Mouse (Mus musculus) limb, embryonic 11.5 days (tissue): ENCODE results near the gene Sgk2. TPM values are rescaled to one million over a fixed set of nuclear protein-coding genes. Genes with fewer than 3 reads are reported as not detected.
A peak's percentile ranks its signal among the peaks of the same experiment; 100 is the strongest.

Experiments
- ATAC-seq: fragments of 200-750 bp; cut with Nextera tagmentation; 2 replicates; pipeline ENCODE4 v1.8.0; 2017; ENCODE audit warnings: low read depth; ENCODE audit not compliant: insufficient number of reproducible peaks, low FRiP score, low TSS enrichment
- DNase-seq: peaks from one replicate; pipeline ENCODE4 v3.0.0-alpha.2; 2015; ENCODE audit warnings: low spot score
- H3K27ac ChIP-seq: fragments of 300-500 bp; sonication (generic); replicated peaks from 2 replicates; pipeline ENCODE4 v1.5.1; 2014; ENCODE audit warnings: low read depth, mild to moderate bottlenecking, low read length
- H3K27me3 ChIP-seq: fragments of 300-500 bp; sonication (generic); 2 replicates; pipeline ENCODE4 v1.6.1; 2014; ENCODE audit warnings: mild to moderate bottlenecking, low read length, mixed read lengths; ENCODE audit not compliant: control insufficient read depth, insufficient read depth
- H3K36me3 ChIP-seq: fragments of 300-500 bp; sonication (generic); 2 replicates; pipeline ENCODE4 v1.6.1; 2014; ENCODE audit warnings: mild to moderate bottlenecking, low read length, moderate library complexity, mixed read lengths; ENCODE audit not compliant: control insufficient read depth, insufficient read depth
- H3K4me1 ChIP-seq: fragments of 300-500 bp; sonication (generic); 2 replicates; pipeline ENCODE4 v1.6.1; 2014; ENCODE audit warnings: low read length, mixed read lengths; ENCODE audit not compliant: control insufficient read depth, insufficient read depth
- H3K4me2 ChIP-seq: fragments of 300-500 bp; sonication (generic); 2 replicates; pipeline ENCODE4 v1.6.1; 2014; ENCODE audit warnings: low read depth, mild to moderate bottlenecking, moderate library complexity; ENCODE audit not compliant: severe bottlenecking
- H3K4me3 ChIP-seq: fragments of 300-500 bp; sonication (generic); 2 replicates; pipeline ENCODE4 v1.5.1; 2014; ENCODE audit warnings: low read depth, low read length
- H3K9ac ChIP-seq: fragments of 300-500 bp; sonication (generic); 2 replicates; pipeline ENCODE4 v1.6.1; 2014; ENCODE audit warnings: mild to moderate bottlenecking, low read length
- H3K9me3 ChIP-seq: fragments of 300-500 bp; sonication (generic); 2 replicates; pipeline ENCODE4 v1.6.1; 2016; ENCODE audit warnings: low read length; ENCODE audit not compliant: control insufficient read depth
- WGBS: fragments of 180-500 bp; shearing (Covaris S2); extraction: QIAGEN DNeasy Blood & Tissue Kit; methylation state at CpG from one replicate; pipeline ENCODE4 v1.1.7; 2014; 5-methylcytosine and 5-hydroxymethylcytosine counted together
- polyA plus RNA-seq: library from polyadenylated mRNA; unstranded; fragments of >200 nt; fragmentation: Nextera tagmentation; extraction: Ambion mirVana; gene quantifications from 2 replicates; pipeline ENCODE4 v1.2.1, GENCODE M21; 2014

Gene Sgk2
- polyA plus RNA-seq, 1 experiment from 2014 or later = not detected

DNA sequence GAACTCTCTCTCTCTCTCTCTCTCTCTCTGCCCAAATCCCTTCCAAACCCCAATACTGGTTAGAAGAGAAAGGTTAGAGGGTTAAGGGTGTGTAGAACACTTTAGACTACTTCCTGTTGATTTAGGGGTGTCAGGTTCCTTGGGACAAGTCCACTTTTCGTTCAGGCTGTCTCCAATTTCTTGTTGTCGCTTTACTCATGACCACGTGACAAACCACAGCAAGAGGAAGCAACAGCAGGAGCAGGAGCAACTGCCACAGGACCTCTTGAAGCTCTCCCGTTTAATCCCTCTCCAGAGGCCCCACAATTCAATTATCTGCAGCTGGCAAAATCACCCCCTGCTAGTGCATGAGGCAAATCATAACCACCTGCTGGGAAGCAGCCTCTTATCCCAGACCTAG, 45.5 kb downstream of the Sgk2 start:
- Histone ChIP-seq H3K36me3 (peaks cover 11% of the 10 kb centered on the region), H3K4me1 (no peaks in the 10 kb centered on the region), H3K4me3 (no peak overlapping the region), H3K9me3 (no peaks in the 10 kb centered on the region), H3K9ac (no peak overlapping the region), H3K27me3 (no peaks in the 10 kb centered on the region), H3K4me2 (no peak overlapping the region), H3K27ac (no peak overlapping the region)
- no peak for ATAC-seq
- 46% methylated on average over 4 of the region's 4 CpGs for WGBS
- DNase-seq = no peak

DNA sequence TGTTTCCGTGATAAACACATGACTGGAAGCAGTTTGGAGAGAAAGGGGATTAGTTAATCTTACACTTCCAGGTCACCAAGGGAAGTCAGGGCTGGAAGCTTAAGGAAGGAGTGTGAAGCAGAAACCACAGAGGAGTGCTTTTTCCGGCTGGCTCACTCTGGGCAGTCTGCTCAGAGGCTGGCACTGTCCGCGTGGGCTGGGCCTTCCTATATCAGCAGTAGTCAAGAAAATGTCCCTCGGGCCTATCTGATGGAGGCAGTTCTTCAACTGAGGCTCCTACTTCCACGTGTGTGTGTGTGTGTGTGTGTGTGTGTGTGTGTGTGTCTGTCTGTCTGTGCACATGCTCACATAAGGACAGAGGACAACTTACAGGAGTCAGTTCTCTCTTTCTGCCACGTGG, 52.8 kb downstream of the Sgk2 start:
- Histone ChIP-seq H3K4me3 (no peak overlapping the region), H3K4me1 (no peaks in the 10 kb centered on the region), H3K9me3 (no peaks in the 10 kb centered on the region), H3K4me2 (no peak overlapping the region), H3K36me3 (peaks cover 16% of the 10 kb centered on the region), H3K27ac (no peak overlapping the region), H3K27me3 (no peaks in the 10 kb centered on the region), H3K9ac (no peak overlapping the region)
- ATAC-seq (no peak), DNase-seq (no peak)
- WGBS = 90% methylated on average over 7 of the region's 7 CpGs

DNA sequence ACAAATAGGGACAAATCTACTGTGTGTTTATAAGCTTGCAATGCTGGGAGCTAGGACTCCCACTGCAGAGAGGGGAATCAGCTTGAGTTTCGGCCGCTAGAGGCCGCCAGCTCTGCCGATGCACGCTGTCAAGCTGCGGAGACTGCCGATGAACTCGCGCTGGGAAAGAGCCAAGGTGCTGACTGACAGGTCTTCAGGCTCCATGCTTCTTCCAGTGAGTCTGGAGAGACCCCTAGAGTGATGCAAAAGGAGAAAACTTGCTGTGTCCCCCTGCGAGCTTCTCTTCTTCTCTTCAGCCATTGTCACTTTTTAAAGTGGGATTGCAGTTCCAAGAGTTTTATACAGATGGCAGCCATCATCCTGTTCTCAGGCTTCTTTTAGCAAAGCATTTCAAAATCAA, 61.0 kb downstream of the Sgk2 start:
- no peak for ATAC-seq
- Histone ChIP-seq H3K4me3 (no peak overlapping the region), H3K36me3 (peaks cover 7% of the 10 kb centered on the region), H3K27me3 (no peaks in the 10 kb centered on the region), H3K27ac (no peak overlapping the region), H3K4me1 (no peaks in the 10 kb centered on the region), H3K9me3 (no peaks in the 10 kb centered on the region), H3K9ac (no peak overlapping the region), H3K4me2 (0 out of 2 replicates have a peak overlapping the region, but pooled peaks have one; percentile 12)
- WGBS = 5% methylated on average over 10 of the region's 10 CpGs
- peak; percentile 74 for DNase-seq

DNA sequence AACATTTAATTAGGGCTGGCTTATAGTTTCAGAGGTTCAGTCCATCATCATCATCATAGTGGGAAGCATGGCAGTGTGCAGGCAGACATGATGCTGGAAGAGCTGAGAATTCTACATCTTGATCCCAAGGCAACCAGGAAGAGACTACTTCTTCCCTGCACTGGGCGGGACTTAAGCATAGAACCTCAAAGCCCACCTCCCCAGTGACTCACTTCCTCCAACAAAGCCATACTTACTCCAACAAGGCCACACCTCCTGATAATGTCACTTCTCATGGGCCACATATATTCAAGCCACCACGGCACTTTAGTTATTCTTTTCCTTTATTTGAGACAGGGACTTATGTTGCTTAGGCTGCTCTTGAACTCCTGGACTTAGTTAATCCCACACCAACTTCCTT, 62.0 kb downstream of the Sgk2 start:
- Histone ChIP-seq H3K4me1 (no peaks in the 10 kb centered on the region), H3K4me2 (no peak overlapping the region), H3K36me3 (peaks cover 5% of the 10 kb centered on the region), H3K27me3 (no peaks in the 10 kb centered on the region), H3K4me3 (no peak overlapping the region), H3K9me3 (no peaks in the 10 kb centered on the region), H3K27ac (no peak overlapping the region), H3K9ac (no peak overlapping the region)
- WGBS = 90% methylated on average over 2 of the region's 2 CpGs
- DNase-seq (no peak), ATAC-seq (no peak)

DNA sequence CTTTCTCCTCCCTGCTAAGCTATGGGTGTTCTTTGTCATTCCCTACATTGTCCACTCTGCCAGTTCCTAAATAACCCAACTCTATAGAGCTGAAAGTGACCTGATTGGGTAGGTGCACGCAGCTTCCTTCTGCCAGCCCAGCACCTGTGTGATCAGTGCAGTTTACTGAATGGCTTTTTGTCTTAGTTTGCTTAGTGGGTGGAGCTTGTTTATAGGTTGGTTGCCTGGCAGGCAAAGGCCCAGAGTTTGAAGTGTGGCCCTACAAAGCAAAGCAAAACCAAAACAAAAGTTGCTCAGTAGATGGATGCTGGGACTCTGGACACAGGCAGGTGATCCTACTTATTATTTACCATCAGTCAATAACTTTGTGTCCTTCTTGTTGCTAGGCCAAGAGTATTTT, 64.6 kb downstream of the Sgk2 start:
- Histone ChIP-seq H3K9ac (no peak overlapping the region), H3K4me2 (no peak overlapping the region), H3K4me1 (peaks cover 8% of the 10 kb centered on the region), H3K4me3 (no peak overlapping the region), H3K27ac (no peak overlapping the region), H3K36me3 (peaks cover 4% of the 10 kb centered on the region), H3K9me3 (no peaks in the 10 kb centered on the region), H3K27me3 (no peaks in the 10 kb centered on the region)
- no peak for ATAC-seq
- 78% methylated on average over 1 of the region's 1 CpGs for WGBS
- no peak for DNase-seq

DNA sequence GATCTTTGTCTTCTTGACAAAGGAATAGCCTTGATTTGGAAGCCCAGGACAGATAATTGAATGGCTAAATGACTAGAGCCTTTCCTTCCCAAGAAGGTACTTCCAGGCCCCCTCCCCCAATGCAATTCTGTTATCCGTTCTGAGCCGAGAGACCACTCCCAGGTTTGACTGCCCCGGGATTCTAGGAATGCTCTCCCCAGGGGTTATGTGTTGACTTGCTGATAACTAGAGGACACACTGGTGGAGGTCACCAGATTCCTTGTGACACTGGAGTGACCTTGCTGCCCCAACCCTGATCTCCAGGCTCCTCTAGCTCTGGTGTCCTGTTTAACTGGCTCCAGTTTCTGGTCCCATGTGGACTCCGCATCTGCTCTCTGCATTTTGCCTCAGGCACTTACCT, 65.0 kb downstream of the Sgk2 start:
- Histone ChIP-seq H3K27me3 (no peaks in the 10 kb centered on the region), H3K4me1 (peaks cover 8% of the 10 kb centered on the region), H3K9ac (no peak overlapping the region), H3K4me3 (no peak overlapping the region), H3K27ac (no peak overlapping the region), H3K36me3 (peaks cover 2% of the 10 kb centered on the region), H3K4me2 (no peak overlapping the region), H3K9me3 (no peaks in the 10 kb centered on the region)
- ATAC-seq (no peak), DNase-seq (no peak)
- 47% methylated on average over 4 of the region's 4 CpGs for WGBS

DNA sequence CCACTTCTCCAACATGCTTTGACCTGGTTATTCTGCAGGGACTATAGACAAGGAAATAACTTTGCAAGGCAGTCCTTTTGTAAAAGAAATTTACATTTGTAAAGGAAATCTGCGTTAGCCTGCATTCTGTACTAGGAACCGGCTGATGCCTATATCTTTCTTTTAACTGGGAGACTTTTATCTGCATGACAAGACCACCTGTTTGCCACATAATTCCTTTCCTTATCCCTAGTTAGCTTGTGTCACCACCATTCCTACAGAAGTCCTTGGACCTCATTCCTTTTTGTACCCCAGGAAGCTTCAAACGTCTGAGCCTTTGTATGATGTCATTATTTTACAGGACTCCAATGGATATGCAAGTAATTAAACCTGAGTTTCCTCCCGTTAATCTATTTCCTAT, 65.7 kb downstream of the Sgk2 start:
- Histone ChIP-seq H3K27me3 (no peaks in the 10 kb centered on the region), H3K9me3 (no peaks in the 10 kb centered on the region), H3K9ac (no peak overlapping the region), H3K27ac (no peak overlapping the region), H3K36me3 (no peaks in the 10 kb centered on the region), H3K4me3 (no peak overlapping the region), H3K4me2 (no peak overlapping the region), H3K4me1 (peaks cover 8% of the 10 kb centered on the region)
- WGBS = 76% methylated on average over 4 of the region's 4 CpGs
- DNase-seq (no peak), ATAC-seq (no peak)

DNA sequence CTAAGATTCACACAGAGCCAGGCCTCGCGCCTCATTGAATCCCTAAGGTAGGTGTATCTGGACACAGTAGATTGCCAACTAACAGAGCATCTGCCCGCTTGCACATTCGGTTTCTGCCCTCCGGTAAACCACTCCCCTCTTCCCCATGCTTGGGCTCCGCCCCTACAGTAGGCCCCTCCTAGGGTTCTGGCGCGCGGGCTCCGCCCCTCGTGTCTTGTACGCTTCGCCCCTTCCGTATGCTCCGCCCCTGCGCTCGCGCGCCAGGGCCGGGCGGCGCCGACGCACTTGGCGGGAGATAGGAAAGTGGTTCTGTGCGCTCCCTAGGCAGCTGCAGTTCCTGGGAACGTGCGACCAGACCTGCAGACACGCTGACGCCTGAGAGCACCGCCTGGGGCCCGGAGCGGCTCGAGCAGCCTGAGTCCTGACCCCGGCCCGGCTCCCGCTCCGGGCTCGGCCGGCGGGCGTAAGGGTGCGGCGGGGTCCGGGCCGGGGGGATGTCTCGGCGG, 67.3 kb downstream of the Sgk2 start, which contains the start of gene Mybl2:
Mybl2 (plus strand) TSS at position 353 of the 506 bp plus-strand sequence.
- peak within 1 kb of the TSS; percentile 61; the same call in 1 of the 2 replicates for H3K27ac ChIP-seq
- WGBS = under 1% methylated on average over 48 of the region's 48 CpGs
- no peaks in the 10 kb centered on the region for H3K27me3 ChIP-seq
- H3K4me3 ChIP-seq = peak within 1 kb of the TSS; percentile 79
- no peaks in the 10 kb centered on the region for H3K36me3 ChIP-seq
- H3K4me2 ChIP-seq = peak within 1 kb of the TSS; percentile 91
- ATAC-seq = peak; percentile 99
- peak within 1 kb of the TSS; percentile 72 for H3K9ac ChIP-seq
- peak; percentile 93 for DNase-seq
- H3K4me1 ChIP-seq = peaks cover 8% of the 10 kb centered on the region
- H3K9me3 ChIP-seq = no peaks in the 10 kb centered on the region
